In the genomic region with DNA sequence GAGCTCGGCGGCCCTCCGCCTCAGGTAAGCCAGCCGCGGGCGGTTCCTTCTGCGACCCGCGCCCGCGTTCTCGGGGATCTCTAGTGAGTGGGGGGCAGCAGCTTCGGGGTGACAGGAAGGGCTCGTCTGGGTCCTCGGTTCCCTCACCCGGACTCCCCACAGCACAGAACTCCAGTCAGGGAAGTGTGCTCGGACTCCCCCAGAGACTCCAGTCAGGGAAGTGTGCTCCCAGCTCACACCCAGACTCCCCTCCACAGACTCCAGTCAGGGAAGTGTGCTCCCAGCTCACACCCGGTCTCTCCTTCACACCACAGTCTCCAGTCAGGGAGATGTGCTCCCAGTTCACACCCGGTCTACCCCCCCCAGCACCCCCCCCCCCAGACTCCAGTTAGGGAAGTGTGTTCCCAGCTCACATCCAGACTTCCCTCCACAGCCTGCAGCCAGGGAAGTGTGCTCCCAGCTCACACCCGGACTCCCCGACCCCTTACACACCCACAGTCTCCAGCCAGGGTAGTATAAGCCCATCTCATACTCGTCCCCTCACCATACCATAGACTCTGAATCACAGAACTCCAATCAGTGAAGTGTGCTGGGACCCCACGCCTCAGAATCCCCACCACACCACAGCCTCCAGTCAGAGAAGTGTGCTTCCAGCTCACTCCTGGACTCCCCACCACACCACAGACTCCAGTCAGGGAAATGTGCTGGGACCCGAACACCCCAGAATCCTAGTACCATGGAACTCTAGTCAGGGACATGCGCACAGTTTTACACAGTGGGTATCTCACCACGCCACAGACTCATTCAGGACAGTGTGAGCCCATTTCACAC, we compare ENCODE assay signal across 8 mouse cellular contexts. TPM values are rescaled to one million over a fixed set of nuclear protein-coding genes. Genes with fewer than 3 reads are reported as not detected.
DNase-seq lines count a peak whose midpoint lies in the region; ATAC-seq lines count a peak whose summit lies in the region.

No protein-coding gene starts in this region.

- H3K9ac ChIP-seq in lung, embryonic 16.5 days (ENCODE audit: low read length) = peak overlapping the region; percentile 97
- peak overlapping the region; percentile 82 for H3K9ac ChIP-seq in midbrain, embryonic 16.5 days (ENCODE audit: low read depth, low read length)

- no peaks in the 10 kb centered on the region for H3K36me3 ChIP-seq in lung, embryonic 16.5 days (ENCODE audit: control insufficient read depth, insufficient read depth, low read length)
- H3K36me3 ChIP-seq in midbrain, embryonic 16.5 days (ENCODE audit: control insufficient read depth, insufficient read depth, low read length) = no peaks in the 10 kb centered on the region

- H3K4me2 ChIP-seq in lung, embryonic 16.5 days (ENCODE audit: low read depth, low read length) = peak overlapping the region; percentile 87
- peak overlapping the region; percentile 84 for H3K4me2 ChIP-seq in midbrain, embryonic 16.5 days (ENCODE audit: low read length)

- no peaks in the 10 kb centered on the region for H3K27me3 ChIP-seq in lung, embryonic 16.5 days (ENCODE audit: control insufficient read depth, insufficient read depth, low read depth, low read length)
- H3K27me3 ChIP-seq in midbrain, embryonic 16.5 days (ENCODE audit: control insufficient read depth, insufficient read depth, low read depth, low read length) = no peaks in the 10 kb centered on the region

- no peaks in the 10 kb centered on the region for H3K9me3 ChIP-seq in lung, embryonic 16.5 days (ENCODE audit: control insufficient read depth, low read length)
- no peaks in the 10 kb centered on the region for H3K9me3 ChIP-seq in midbrain, embryonic 16.5 days (replicated peaks; ENCODE audit: control insufficient read depth, low read length, poor library complexity, severe bottlenecking)

- H3K27ac ChIP-seq in lung, embryonic 16.5 days (ENCODE audit: low read length) = peak overlapping the region; percentile 83
- no peak overlapping the region for H3K27ac ChIP-seq in midbrain, embryonic 16.5 days (ENCODE audit: low read length)

- peak; percentile 60 for ATAC-seq in lung, embryonic 16.5 days (ENCODE audit: low read depth)
- peak; percentile 23; the same call in 1 of the 2 replicates for ATAC-seq in common myeloid progenitor, adult 5-6 weeks (replicated peaks; ENCODE audit: low read depth, poor library complexity, severe bottlenecking)
- peak; percentile 44 for ATAC-seq in inflammation-experienced regulatory T-cells, adult 6 months
- ATAC-seq in midbrain, embryonic 16.5 days = peak; percentile 76

- 6% methylated on average over 26 of the region's 26 CpGs for WGBS in lung, embryonic 16.5 days
- WGBS in midbrain, embryonic 16.5 days = 10% methylated on average over 22 of the region's 26 CpGs

- peak overlapping the region; percentile 87 for H3K4me3 ChIP-seq in lung, embryonic 16.5 days (ENCODE audit: low read length)
- H3K4me3 ChIP-seq in midbrain, embryonic 16.5 days (ENCODE audit: low read depth, low read length) = peak overlapping the region; percentile 78

- DNase-seq in lung, postnatal 14 days = no peak
- DNase-seq in layer of hippocampus, adult 9-11 months = no peak
- no peak for DNase-seq in layer of hippocampus, postnatal 10 days (ENCODE audit: low spot score in 2 of 2)
- DNase-seq in frontal cortex, postnatal 36 days (ENCODE audit: low spot score in 2 of 2) = no peak

- peaks cover 22% of the 10 kb centered on the region for H3K4me1 ChIP-seq in lung, embryonic 16.5 days (replicated peaks; ENCODE audit: control insufficient read depth, insufficient read depth, low read length)
- peaks cover 10% of the 10 kb centered on the region for H3K4me1 ChIP-seq in midbrain, embryonic 16.5 days (ENCODE audit: control insufficient read depth, insufficient read depth, low read length)

RNA-seq across cellular contexts. Expression of gene Ppfibp1, which starts 0.6 kb away (rescaled TPM):
- 46.8 and 50.5 TPM in 2 replicates for polyA plus RNA-seq in lung, embryonic 16.5 days (2015; fragmentation: Nextera tagmentation; extraction: Ambion mirVana)
- 12.2 and 14.4 TPM in 2 replicates for total RNA-seq in common myeloid progenitor, adult 5-6 weeks (2017)
- 10 to 100 TPM in 1 of 3 experiments, 1 to 10 TPM in 2; 7.7 to 14.1 (median 8.8) TPM for polyA plus RNA-seq in inflammation-experienced regulatory T-cells, adult 6 months (2017; shearing (Covaris generic))
- 19.6 and 22.1 TPM in 2 replicates for polyA plus RNA-seq in midbrain, embryonic 16.5 days (2015; fragmentation: Nextera tagmentation; extraction: Ambion mirVana)
- total RNA-seq in layer of hippocampus, postnatal 10 days (2021) = 10 to 100 TPM; 56.5 to 64.7 TPM

RNA-seq across cellular contexts. Expression of gene Smco2, which starts 39.0 kb away (rescaled TPM):
- not detected in 2 replicates for polyA plus RNA-seq in lung, embryonic 16.5 days (2015; fragmentation: Nextera tagmentation; extraction: Ambion mirVana)
- total RNA-seq in common myeloid progenitor, adult 5-6 weeks (2017) = not detected in 2 replicates
- not detected for polyA plus RNA-seq in inflammation-experienced regulatory T-cells, adult 6 months (2017; shearing (Covaris generic))
- not detected in 2 replicates for polyA plus RNA-seq in midbrain, embryonic 16.5 days (2015; fragmentation: Nextera tagmentation; extraction: Ambion mirVana)
- not detected for total RNA-seq in layer of hippocampus, postnatal 10 days (2021)

Comparison
In these comparisons a context has a peak if more than half of its experiments do, and no peak if none do; other contexts are left out.
1. ATAC-seq: peak in every context shown above with its lines; median percentile 76 in midbrain, embryonic 16.5 days; 60 in lung, embryonic 16.5 days; 44 in inflammation-experienced regulatory T-cells, adult 6 months; 23 in common myeloid progenitor, adult 5-6 weeks.